Mouse (Mus musculus) duodenum, adult 2 months (tissue): Measurements from ENCODE around the gene Psma3. TPM values are rescaled to one million over a fixed set of nuclear protein-coding genes. Genes with fewer than 3 reads are reported as not detected.

ENCODE experiments used
- polyA plus RNA-seq: library from polyadenylated mRNA; depleted of rRNA; stranded (reverse); fragments of >200 nt; gene quantifications from 2 replicates; pipeline ENCODE4 v1.2.3, GENCODE M21; 2012; ENCODE audit warnings: low replicate concordance; rRNA removed

The Psma3 gene
- 3.7 and 4.7 TPM in 2 replicates for polyA plus RNA-seq

GRCm38 (mm10) chr12:70974441-70975266 lies at the start of gene Psma3:
TSS of gene Psma3 (plus strand) at chr12:70974621.

GRCm38 (mm10) chr12:70937571-70938384 lies 36.6 kb upstream of the Psma3 start, which contains the start of gene Actr10:
TSS of gene Actr10 (plus strand) at chr12:70937857.

GRCm38 (mm10) chr12:71015363-71016210 lies 41.2 kb downstream of the Psma3 start, which contains the start of gene Arid4a:
TSS of gene Arid4a (plus strand) at chr12:71015990.

Other genes starting within 250 kb of the Psma3 start
- 1.8 and 3.6 TPM in 2 replicates for gene Frmd6, start 149.1 kb upstream of the Psma3 start, polyA plus RNA-seq
- 3.6 and 4.0 TPM in 2 replicates for gene Actr10, start 36.8 kb upstream of the Psma3 start, polyA plus RNA-seq
- gene Arid4a, start 41.4 kb downstream of the Psma3 start, polyA plus RNA-seq: 0.57 and 0.99 TPM in 2 replicates
- gene Tomm20l, start 136.8 kb downstream of the Psma3 start, polyA plus RNA-seq: not detected in 2 replicates
- 6.0 and 10.9 TPM in 2 replicates for gene Timm9, start 162.1 kb downstream of the Psma3 start, polyA plus RNA-seq
- gene 2700049A03Rik, start 162.2 kb downstream of the Psma3 start, polyA plus RNA-seq: 0.81 and 0.98 TPM in 2 replicates